Mouse (Mus musculus) lung, adult 2 months (tissue): ENCODE data around the gene Nicn1. TPM values are rescaled to one million over a fixed set of nuclear protein-coding genes. Genes with fewer than 3 reads are reported as not detected.

ENCODE experiments used
- DNase-seq: peaks from one replicate; pipeline ENCODE4 v3.0.0; 2022
- H3K4me1 ChIP-seq: fragments of 200-500 bp; 2 replicates; pipeline ENCODE4 v1.6.1; 2011; ENCODE audit warnings: low read length; ENCODE audit not compliant: control insufficient read depth, insufficient read depth
- H3K4me3 ChIP-seq: fragments of 200-500 bp; replicated peaks from 2 replicates; pipeline ENCODE3; 2011; ENCODE audit warnings: low read depth, mild to moderate bottlenecking, control low read depth, low read length; ENCODE audit errors: extremely low read depth
- CTCF ChIP-seq: fragments of 200-500 bp; IDR thresholded peaks from 2 replicates; pipeline ENCODE4 v1.5.1; 2011; ENCODE audit warnings: mild to moderate bottlenecking, low read length, control low read depth; ENCODE audit not compliant: insufficient read depth
- POLR2A ChIP-seq: fragments of 200-500 bp; IDR thresholded peaks from 2 replicates; pipeline ENCODE4 v1.6.1; 2011; ENCODE audit warnings: low read depth, mild to moderate bottlenecking, control low read depth, low read length, borderline replicate concordance; ENCODE audit errors: extremely low read depth
- WGBS: fragments of 180-500 bp; shearing (Covaris S2); methylation state at CpG from one replicate; pipeline ENCODE4 v1.1.7; 2018; 5-methylcytosine and 5-hydroxymethylcytosine counted together
- polyA plus RNA-seq: library from polyadenylated mRNA; depleted of rRNA; stranded (reverse); fragments of >200 nt; gene quantifications from 2 replicates; pipeline ENCODE4 v1.2.3, GENCODE M21; 2012; rRNA removed

Gene Nicn1
- polyA plus RNA-seq = 15.1 and 21.4 TPM in 2 replicates

- under 1% methylated on average over 32 of the region's 32 CpGs for WGBS
- no peak for TF ChIP-seq CTCF
- TF ChIP-seq POLR2A = peak; percentile 52; the same call in 1 of the 2 replicates
Observed at GRCm38 (mm10) chr9:108290016-108290750, at the start of gene Nicn1. Nicn1 (plus strand) TSS chr9:108290429.

GRCm38 (mm10) chr9:108244540-108244939, 45.7 kb upstream of the Nicn1 start:
- H3K4me3 ChIP-seq = no peak overlapping the region
- no peaks in the 10 kb centered on the region for H3K4me1 ChIP-seq
- WGBS = 60% methylated on average over 3 of the region's 3 CpGs
- TF ChIP-seq POLR2A = no peak
- TF ChIP-seq CTCF = no peak
- no peak for DNase-seq

More at GRCm38 (mm10) chr9:108290016-108290750, at the start of gene Nicn1:
- DNase-seq = peak; percentile 87
- Histone ChIP-seq H3K4me3 (peak within 1 kb of the TSS; percentile 96), H3K4me1 (peaks cover 6% of the 10 kb centered on the region)

- TF ChIP-seq POLR2A (no peak), CTCF (0 out of 2 replicates have a peak, but pooled peaks have one; percentile 21)
- Histone ChIP-seq H3K4me1 (no peaks in the 10 kb centered on the region), H3K4me3 (no peak overlapping the region)
- no peak for DNase-seq
- WGBS = 54% methylated on average over 3 of the region's 3 CpGs
Observed at GRCm38 (mm10) chr9:108244984-108245383, 45.2 kb upstream of the Nicn1 start.

GRCm38 (mm10) chr9:108248957-108249356, 41.3 kb upstream of the Nicn1 start:
- Histone ChIP-seq H3K4me1 (no peaks in the 10 kb centered on the region), H3K4me3 (no peak overlapping the region)
- WGBS = 46% methylated on average over 5 of the region's 5 CpGs
- TF ChIP-seq CTCF (no peak), POLR2A (no peak)
- DNase-seq = no peak

GRCm38 (mm10) chr9:108251877-108252276, 38.4 kb upstream of the Nicn1 start:
- TF ChIP-seq CTCF (no peak), POLR2A (no peak)
- peaks cover 2% of the 10 kb centered on the region for H3K4me1 ChIP-seq
- H3K4me3 ChIP-seq = no peak overlapping the region
- WGBS = 81% methylated on average over 6 of the region's 6 CpGs
- DNase-seq = no peak

- DNase-seq = no peak
- 68% methylated on average over 7 of the region's 7 CpGs for WGBS
- peaks cover 3% of the 10 kb centered on the region for H3K4me1 ChIP-seq
- TF ChIP-seq CTCF = no peak
- no peak for TF ChIP-seq POLR2A
- no peak overlapping the region for H3K4me3 ChIP-seq
Observed at GRCm38 (mm10) chr9:108252766-108253165, 37.5 kb upstream of the Nicn1 start.

GRCm38 (mm10) chr9:108260526-108260925, 29.7 kb upstream of the Nicn1 start:
- H3K4me1 ChIP-seq = peaks cover 20% of the 10 kb centered on the region
- DNase-seq = no peak
- H3K4me3 ChIP-seq = no peak overlapping the region
- WGBS = 70% methylated on average over 4 of the region's 4 CpGs
- TF ChIP-seq CTCF (no peak), POLR2A (no peak)

- no peak for DNase-seq
- peaks cover 18% of the 10 kb centered on the region for H3K4me1 ChIP-seq
- TF ChIP-seq POLR2A (no peak), CTCF (no peak)
- peak overlapping the region; percentile 32 for H3K4me3 ChIP-seq
- 63% methylated on average over 7 of the region's 7 CpGs for WGBS
Observed at GRCm38 (mm10) chr9:108261865-108262264, 28.4 kb upstream of the Nicn1 start.

GRCm38 (mm10) chr9:108262494-108263049, 27.7 kb upstream of the Nicn1 start:
- Histone ChIP-seq H3K4me1 (peaks cover 17% of the 10 kb centered on the region), H3K4me3 (peak overlapping the region; percentile 85)
- DNase-seq = no peak
- TF ChIP-seq CTCF (no peak), POLR2A (no peak)
- 36% methylated on average over 11 of the region's 11 CpGs for WGBS

GRCm38 (mm10) chr9:108263131-108263681, 27.0 kb upstream of the Nicn1 start:
- TF ChIP-seq CTCF (no peak), POLR2A (no peak)
- WGBS = under 1% methylated on average over 59 of the region's 62 CpGs
- peak overlapping the region; percentile 85 for H3K4me3 ChIP-seq
- H3K4me1 ChIP-seq = peaks cover 15% of the 10 kb centered on the region
- no peak for DNase-seq
